Mouse (Mus musculus): Measurements from ENCODE around the gene Fbxw4. TPM values are rescaled to one million over a fixed set of nuclear protein-coding genes. Genes with fewer than 3 reads are reported as not detected.

Gene Fbxw4
- polyA plus RNA-seq, 2 experiments, result 6.6 to 52.2 TPM

DNA sequence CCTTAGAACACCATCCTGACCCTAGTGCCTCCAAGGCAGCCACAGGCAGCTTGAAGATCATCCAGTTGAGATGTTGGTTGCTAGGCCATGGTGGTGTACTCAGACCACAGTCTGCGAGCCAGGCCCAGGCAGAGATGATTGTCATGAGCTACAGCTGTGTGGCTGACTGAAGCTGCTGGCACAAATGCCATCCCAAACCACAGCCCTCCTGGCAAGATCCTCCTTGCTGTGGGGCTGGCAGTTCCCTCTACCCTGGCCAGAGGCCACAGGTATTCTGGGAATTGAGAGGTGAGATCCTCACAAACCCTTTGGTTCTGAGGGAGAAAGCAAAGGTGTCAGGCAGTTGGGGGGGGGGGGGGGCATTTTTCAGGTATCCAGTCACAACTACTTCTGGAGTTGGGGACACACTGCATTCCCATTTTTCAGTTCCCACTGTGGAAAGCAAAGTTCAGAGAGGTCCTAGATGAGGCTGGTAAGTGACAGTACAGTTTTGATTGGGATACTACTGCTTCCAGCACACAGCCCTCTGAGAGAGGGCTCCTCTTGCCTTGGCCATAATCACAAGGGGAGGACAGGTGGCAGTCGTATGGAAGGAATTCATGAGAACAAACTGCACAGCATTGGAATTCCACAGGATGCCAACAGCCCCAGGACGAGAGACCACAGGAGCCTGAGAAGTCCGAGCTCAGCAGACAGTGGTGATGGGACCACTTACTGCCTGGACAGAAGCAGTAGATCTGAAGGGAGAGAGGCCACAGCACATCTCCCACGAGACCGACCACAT, 72.4 kb downstream of the Fbxw4 start:
- Histone ChIP-seq H3K27me3 (ENCODE audit: control insufficient read depth, insufficient read depth, low read length) (no peaks in the 10 kb centered on the region), H3K36me3 (ENCODE audit: control insufficient read depth, insufficient read depth, low read length) (peaks cover 6% of the 10 kb centered on the region), H3K4me3 (replicated peaks; ENCODE audit: low read length) (no peak overlapping the region), H3K27ac (replicated peaks; ENCODE audit: low read depth, low read length) (no peak overlapping the region), H3K4me1 (ENCODE audit: control insufficient read depth, insufficient read depth, low read length) (no peaks in the 10 kb centered on the region), H3K4me2 (replicated peaks; ENCODE audit: low read depth, low read length, severe bottlenecking) (no peak overlapping the region), H3K9ac (ENCODE audit: low read depth, low read length, severe bottlenecking) (no peak overlapping the region), H3K9me3 (ENCODE audit: control insufficient read depth, low read length) (no peaks in the 10 kb centered on the region)
- ATAC-seq (ENCODE audit: low FRiP score, low read depth), result no peak
- DNase-seq (ENCODE audit: low spot score), result no peak
- no peak for TF ChIP-seq POLR2A (IDR thresholded peaks at IDR 0.05; ENCODE audit: borderline replicate concordance, extremely low read depth, insufficient read depth, insufficient read length)
- 80% methylated on average over 6 of the region's 6 CpGs for WGBS

GRCm38 (mm10) chr19:45586850-45587249, 73.3 kb downstream of the Fbxw4 start:
- Histone ChIP-seq H3K27ac (replicated peaks; ENCODE audit: low read depth, low read length) (no peak overlapping the region), H3K9ac (ENCODE audit: low read depth, low read length, severe bottlenecking) (no peak overlapping the region), H3K4me3 (replicated peaks; ENCODE audit: low read length) (no peak overlapping the region), H3K36me3 (ENCODE audit: control insufficient read depth, insufficient read depth, low read length) (peaks cover 10% of the 10 kb centered on the region), H3K27me3 (ENCODE audit: control insufficient read depth, insufficient read depth, low read length) (no peaks in the 10 kb centered on the region), H3K4me1 (ENCODE audit: control insufficient read depth, insufficient read depth, low read length) (peaks cover 6% of the 10 kb centered on the region), H3K4me2 (replicated peaks; ENCODE audit: low read depth, low read length, severe bottlenecking) (no peak overlapping the region), H3K9me3 (ENCODE audit: control insufficient read depth, low read length) (no peaks in the 10 kb centered on the region)
- ATAC-seq (ENCODE audit: low FRiP score, low read depth), result no peak
- 65% methylated on average over 3 of the region's 3 CpGs for WGBS
- TF ChIP-seq POLR2A (IDR thresholded peaks at IDR 0.05; ENCODE audit: borderline replicate concordance, extremely low read depth, insufficient read depth, insufficient read length), result no peak
- DNase-seq (ENCODE audit: low spot score), result no peak

DNA sequence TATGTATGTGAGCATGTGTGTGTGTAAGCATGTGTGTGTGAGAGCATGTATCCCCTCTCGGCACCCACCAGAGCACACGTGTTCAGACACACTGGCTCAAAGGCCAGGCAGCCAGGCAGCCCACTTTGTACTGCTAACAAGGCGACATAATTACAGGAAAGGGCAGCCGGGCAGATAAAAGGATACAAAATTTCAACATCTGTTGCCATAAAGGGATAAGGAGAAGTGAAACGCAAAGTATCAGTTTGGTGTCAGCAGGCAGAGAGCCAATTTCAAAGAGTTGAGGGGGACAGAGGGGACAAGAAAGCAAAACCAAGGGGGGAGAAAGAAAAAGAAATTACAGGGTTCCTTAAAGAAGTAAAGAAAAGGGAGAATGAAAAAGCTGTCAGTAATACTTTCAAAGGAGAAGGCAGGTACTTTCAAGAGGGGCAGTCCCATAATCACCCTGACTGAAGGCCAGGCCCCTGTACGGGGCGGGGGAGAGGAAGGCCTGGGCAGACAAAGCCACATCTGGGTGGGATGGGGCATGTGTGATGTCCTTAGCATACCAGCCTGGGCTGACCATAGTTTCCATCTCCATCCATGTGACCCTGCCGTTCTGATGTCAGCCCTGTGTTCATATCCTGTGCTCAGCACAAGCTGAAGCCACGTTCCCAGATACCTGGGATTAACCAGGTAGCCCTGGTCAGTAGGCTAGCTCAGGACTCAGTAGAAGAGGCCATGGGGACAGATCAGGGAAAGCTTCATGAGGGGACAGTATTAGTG, 75.1 kb downstream of the Fbxw4 start:
- peaks cover 12% of the 10 kb centered on the region for H3K4me1 ChIP-seq (ENCODE audit: control insufficient read depth, insufficient read depth, low read length)
- no peak overlapping the region for H3K4me3 ChIP-seq (replicated peaks; ENCODE audit: low read length)
- TF ChIP-seq POLR2A (IDR thresholded peaks at IDR 0.05; ENCODE audit: borderline replicate concordance, extremely low read depth, insufficient read depth, insufficient read length), result no peak
- H3K4me2 ChIP-seq (replicated peaks; ENCODE audit: low read depth, low read length, severe bottlenecking), result no peak overlapping the region
- DNase-seq (ENCODE audit: low spot score) (no peak), ATAC-seq (ENCODE audit: low FRiP score, low read depth) (no peak)
- H3K9me3 ChIP-seq (ENCODE audit: control insufficient read depth, low read length), result no peaks in the 10 kb centered on the region
- H3K27ac ChIP-seq (replicated peaks; ENCODE audit: low read depth, low read length), result no peak overlapping the region
- H3K27me3 ChIP-seq (ENCODE audit: control insufficient read depth, insufficient read depth, low read length), result no peaks in the 10 kb centered on the region
- H3K9ac ChIP-seq (ENCODE audit: low read depth, low read length, severe bottlenecking), result no peak overlapping the region
- WGBS, result 35% methylated on average over 9 of the region's 9 CpGs
- peaks cover 16% of the 10 kb centered on the region for H3K36me3 ChIP-seq (ENCODE audit: control insufficient read depth, insufficient read depth, low read length)

DNA sequence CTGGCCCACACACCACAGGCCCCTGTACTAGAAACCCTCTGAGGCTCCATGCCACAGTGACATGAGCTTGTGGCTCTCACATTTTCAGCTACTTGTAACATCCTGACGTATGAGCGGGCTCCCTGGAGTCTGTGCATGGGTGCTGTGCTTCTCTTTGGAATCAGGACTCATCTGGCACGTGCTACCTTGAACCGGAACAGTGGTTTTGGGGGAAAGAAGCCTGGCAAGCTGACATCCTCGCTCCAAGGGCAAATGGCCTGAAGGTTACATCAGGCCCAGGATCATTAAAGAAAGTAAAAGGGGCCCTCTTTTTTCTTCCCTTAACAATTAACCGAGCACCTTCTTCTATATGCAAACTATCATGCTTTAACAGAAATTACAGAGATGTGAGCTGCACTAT, 77.0 kb downstream of the Fbxw4 start:
- no peak for TF ChIP-seq POLR2A (IDR thresholded peaks at IDR 0.05; ENCODE audit: borderline replicate concordance, extremely low read depth, insufficient read depth, insufficient read length)
- no peak overlapping the region for H3K27ac ChIP-seq (replicated peaks; ENCODE audit: low read depth, low read length)
- no peaks in the 10 kb centered on the region for H3K9me3 ChIP-seq (ENCODE audit: control insufficient read depth, low read length)
- no peaks in the 10 kb centered on the region for H3K27me3 ChIP-seq (ENCODE audit: control insufficient read depth, insufficient read depth, low read length)
- 85% methylated on average over 6 of the region's 6 CpGs for WGBS
- H3K36me3 ChIP-seq (ENCODE audit: control insufficient read depth, insufficient read depth, low read length), result peaks cover 32% of the 10 kb centered on the region
- no peak for DNase-seq (ENCODE audit: low spot score)
- no peak overlapping the region for H3K4me2 ChIP-seq (replicated peaks; ENCODE audit: low read depth, low read length, severe bottlenecking)
- no peak overlapping the region for H3K9ac ChIP-seq (ENCODE audit: low read depth, low read length, severe bottlenecking)
- no peak for ATAC-seq (ENCODE audit: low FRiP score, low read depth)
- H3K4me1 ChIP-seq (ENCODE audit: control insufficient read depth, insufficient read depth, low read length), result peaks cover 15% of the 10 kb centered on the region
- H3K4me3 ChIP-seq (replicated peaks; ENCODE audit: low read length), result no peak overlapping the region

- TF ChIP-seq POLR2A (IDR thresholded peaks at IDR 0.05; ENCODE audit: borderline replicate concordance, extremely low read depth, insufficient read depth, insufficient read length), result no peak
- H3K9me3 ChIP-seq (ENCODE audit: control insufficient read depth, low read length), result no peaks in the 10 kb centered on the region
- H3K27me3 ChIP-seq (ENCODE audit: control insufficient read depth, insufficient read depth, low read length), result no peaks in the 10 kb centered on the region
- H3K4me1 ChIP-seq (ENCODE audit: control insufficient read depth, insufficient read depth, low read length), result peaks cover 15% of the 10 kb centered on the region
- no peak overlapping the region for H3K4me3 ChIP-seq (replicated peaks; ENCODE audit: low read length)
- H3K27ac ChIP-seq (replicated peaks; ENCODE audit: low read depth, low read length), result no peak overlapping the region
- WGBS, result 27% methylated on average over 8 of the region's 8 CpGs
- no peak overlapping the region for H3K4me2 ChIP-seq (replicated peaks; ENCODE audit: low read depth, low read length, severe bottlenecking)
- no peak; the same call in 1 of the 2 replicates for ATAC-seq (ENCODE audit: low FRiP score, low read depth)
- H3K36me3 ChIP-seq (ENCODE audit: control insufficient read depth, insufficient read depth, low read length), result peaks cover 36% of the 10 kb centered on the region
- DNase-seq (ENCODE audit: low spot score), result no peak
- H3K9ac ChIP-seq (ENCODE audit: low read depth, low read length, severe bottlenecking), result no peak overlapping the region
Observed at GRCm38 (mm10) chr19:45582161-45582560, 78.0 kb downstream of the Fbxw4 start.

Data from limb, embryonic 14.5 days (tissue).